ENCODE assay signal across 20 mouse cellular contexts in genomic region chr1:77854366-77854765, GRCm38 (mm10).
DNase-seq lines count a peak whose midpoint lies in the region; ATAC-seq lines count a peak whose summit lies in the region.
"Had no signal": no experiment of that assay in that cellular context is flagged by ENCODE, and none has a peak within 500 bp of the region (broad histone marks: within the 10 kb centered on the region; RNA-seq: fewer than 3 reads in every experiment).

No protein-coding gene starts in this region.

- no peak overlapping the region for H3K9ac ChIP-seq in midbrain, embryonic 11.5 days (ENCODE audit: low read length)
- H3K9ac ChIP-seq in midbrain, embryonic 13.5 days (replicated peaks): no peak overlapping the region

- no peaks in the 10 kb centered on the region for H3K9me3 ChIP-seq in midbrain, embryonic 11.5 days (ENCODE audit: control insufficient read depth, low read length)
- no peaks in the 10 kb centered on the region for H3K9me3 ChIP-seq in midbrain, embryonic 13.5 days
- H3K9me3 ChIP-seq: G1E had no signal

- peak; percentile 54 for DNase-seq in midbrain, embryonic 11.5 days (ENCODE audit: low spot score, missing footprints)
- DNase-seq in Muller cell, postnatal 12 days (ENCODE audit: inconsistent ontology term): peak; percentile 68
- no peak for DNase-seq in spleen, postnatal 14 days (ENCODE audit: low spot score in 2 of 2)
- DNase-seq: adrenal gland, adult 2 months; adrenal gland, adult 8-10 months; adrenal gland, postnatal 10 days; adrenal gland, postnatal 14 days; adrenal gland, postnatal 25 days; adrenal gland, postnatal 36 days; B cell, adult 2 months; cerebellum, adult 11 months; cerebellum, adult 11-12 months; cerebellum, adult 18-20 months; cerebellum, adult 2 months had no signal

- no peaks in the 10 kb centered on the region for H3K27me3 ChIP-seq in midbrain, embryonic 11.5 days (ENCODE audit: control insufficient read depth, insufficient read depth, low read length)
- H3K27me3 ChIP-seq in midbrain, embryonic 13.5 days: no peaks in the 10 kb centered on the region
- H3K27me3 ChIP-seq: CH12.LX, Patski had no signal

- no peak overlapping the region for H3K4me3 ChIP-seq in midbrain, embryonic 11.5 days (ENCODE audit: low read depth, low read length)
- no peak overlapping the region for H3K4me3 ChIP-seq in midbrain, embryonic 13.5 days (replicated peaks)

- no peak overlapping the region for H3K4me2 ChIP-seq in midbrain, embryonic 11.5 days
- no peak overlapping the region for H3K4me2 ChIP-seq in midbrain, embryonic 13.5 days (replicated peaks)

- H3K4me1 ChIP-seq in midbrain, embryonic 11.5 days (ENCODE audit: control insufficient read depth, insufficient read depth, low read length): no peaks in the 10 kb centered on the region
- H3K4me1 ChIP-seq in midbrain, embryonic 13.5 days (replicated peaks): no peaks in the 10 kb centered on the region

- no peaks in the 10 kb centered on the region for H3K36me3 ChIP-seq in midbrain, embryonic 11.5 days (ENCODE audit: control insufficient read depth, insufficient read depth, low read length)
- H3K36me3 ChIP-seq in midbrain, embryonic 13.5 days: no peaks in the 10 kb centered on the region
- H3K36me3 ChIP-seq: G1E had no signal

- no peak for ATAC-seq in midbrain, embryonic 11.5 days (ENCODE audit: low FRiP score)
- ATAC-seq in midbrain, embryonic 13.5 days: no peak
- ATAC-seq: activated CD4-positive, CD25-positive, alpha-beta regulatory T cell, adult 4 months; CD4-positive, CD25-positive, alpha-beta regulatory T cell, adult 4 months; Patski had no signal

- 76% methylated on average over 1 of the region's 1 CpGs for WGBS in midbrain, embryonic 11.5 days
- 78% methylated on average over 1 of the region's 1 CpGs for WGBS in midbrain, embryonic 13.5 days

- no peak overlapping the region for H3K27ac ChIP-seq in midbrain, embryonic 11.5 days (ENCODE audit: low read depth, low read length)
- H3K27ac ChIP-seq in midbrain, embryonic 13.5 days: no peak overlapping the region

Comparison
In these comparisons a context has a peak if more than half of its experiments do, and no peak if none do; other contexts are left out.
1. DNase-seq: peak in midbrain, embryonic 11.5 days (single experiment) and Muller cell, postnatal 12 days (single experiment); none in spleen, postnatal 14 days (0 of 2).